Mouse (Mus musculus): ENCODE measurements around the gene Acot12. TPM values are rescaled to one million over a fixed set of nuclear protein-coding genes. Genes with fewer than 3 reads are reported as not detected.

Acot12 gene
- total RNA-seq, 2 experiments from 2014 or later: 0.16 TPM; not detected in 1

DNA sequence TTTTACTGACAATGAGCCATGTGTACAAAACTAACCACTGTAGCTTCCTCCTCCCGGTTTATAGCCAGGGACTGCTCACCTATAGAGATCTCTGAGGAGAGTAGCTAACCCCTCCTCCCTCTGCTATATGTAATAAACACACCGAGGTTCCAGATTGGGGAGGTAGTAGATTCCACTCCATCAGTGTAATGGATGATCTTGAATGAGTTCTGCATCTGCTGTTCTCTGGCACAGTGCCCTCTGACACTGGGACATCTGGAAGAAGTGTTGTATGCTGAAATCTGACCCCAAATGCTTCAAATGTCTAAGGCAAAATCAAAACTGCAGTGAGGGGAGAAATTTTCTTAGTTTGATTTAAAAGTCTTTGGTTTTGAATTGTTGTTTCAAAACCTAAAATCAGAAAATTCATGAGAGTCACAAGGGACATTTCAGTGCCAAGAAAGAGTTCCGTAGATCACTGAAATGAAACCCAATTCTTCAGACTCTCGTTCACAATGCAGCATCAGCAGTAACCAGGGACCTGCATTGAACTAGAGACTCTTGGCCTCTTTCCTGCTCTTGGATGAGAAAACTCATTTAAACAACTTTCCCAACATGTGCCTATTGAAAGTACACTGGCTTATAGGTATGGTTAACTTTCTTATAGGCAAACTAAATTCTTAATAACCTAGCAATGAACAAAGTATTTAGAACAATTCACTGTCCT lies 83.7 kb downstream of the Acot12 start:
- no peak for DNase-seq (ENCODE audit: low spot score in 2 of 2)

DNA sequence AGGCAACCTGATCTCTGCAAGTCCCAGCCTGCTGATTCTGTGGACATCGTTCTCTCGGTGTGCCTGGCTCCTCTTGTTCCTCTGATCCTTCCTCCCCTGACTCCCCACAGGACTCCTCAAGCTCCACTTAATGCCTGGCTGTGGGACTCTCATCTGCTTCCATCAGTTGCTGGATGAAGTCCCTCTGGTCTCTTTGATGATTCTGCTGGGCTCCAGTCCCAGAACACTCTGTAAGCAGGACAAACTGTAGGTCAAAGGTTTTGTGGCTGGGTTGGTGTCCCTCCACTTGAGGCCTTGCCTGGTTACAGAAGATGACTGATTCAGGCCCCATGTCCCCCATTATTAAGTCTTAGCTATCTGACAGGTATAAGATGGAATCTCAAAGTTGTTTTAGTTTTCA lies 84.8 kb downstream of the Acot12 start:
- no peak for DNase-seq (ENCODE audit: low spot score in 2 of 2)

DNA sequence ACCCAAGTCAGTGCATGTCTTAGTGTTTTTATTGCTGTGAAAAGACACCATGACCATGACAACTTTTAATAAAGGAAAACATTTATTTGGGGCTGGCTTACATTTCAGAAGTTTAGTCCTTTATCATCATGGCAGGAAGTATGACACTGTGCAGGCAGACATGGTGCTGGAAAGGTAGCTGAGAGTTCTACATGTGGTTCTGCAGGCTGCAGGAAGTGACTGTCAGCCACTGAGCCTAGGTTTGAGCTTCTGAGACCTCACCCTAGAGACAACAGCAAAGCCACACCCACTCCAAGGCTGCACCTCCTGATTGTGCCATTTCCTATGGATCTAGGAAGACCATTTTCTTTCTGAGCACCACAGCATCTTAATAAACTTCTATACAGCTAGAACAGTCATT lies 86.6 kb downstream of the Acot12 start:
- no peak for DNase-seq (ENCODE audit: low spot score in 2 of 2)

Small RNA genes within 50 kb of the gene (microRNA-seq; reads per million reads assigned to microRNA genes)
- gene Gm27656: 0 reads per million in 2 experiments

Other genes starting within 250 kb of the Acot12 start
- 10 to 100 TPM; 16.0 to 17.0 TPM for gene Zcchc9, start 66.2 kb downstream of the Acot12 start, total RNA-seq (2021)
- gene Ckmt2, start 135.4 kb downstream of the Acot12 start, total RNA-seq (2021): not detected